ENCODE assay signal across 12 mouse cellular contexts in the genomic region with DNA sequence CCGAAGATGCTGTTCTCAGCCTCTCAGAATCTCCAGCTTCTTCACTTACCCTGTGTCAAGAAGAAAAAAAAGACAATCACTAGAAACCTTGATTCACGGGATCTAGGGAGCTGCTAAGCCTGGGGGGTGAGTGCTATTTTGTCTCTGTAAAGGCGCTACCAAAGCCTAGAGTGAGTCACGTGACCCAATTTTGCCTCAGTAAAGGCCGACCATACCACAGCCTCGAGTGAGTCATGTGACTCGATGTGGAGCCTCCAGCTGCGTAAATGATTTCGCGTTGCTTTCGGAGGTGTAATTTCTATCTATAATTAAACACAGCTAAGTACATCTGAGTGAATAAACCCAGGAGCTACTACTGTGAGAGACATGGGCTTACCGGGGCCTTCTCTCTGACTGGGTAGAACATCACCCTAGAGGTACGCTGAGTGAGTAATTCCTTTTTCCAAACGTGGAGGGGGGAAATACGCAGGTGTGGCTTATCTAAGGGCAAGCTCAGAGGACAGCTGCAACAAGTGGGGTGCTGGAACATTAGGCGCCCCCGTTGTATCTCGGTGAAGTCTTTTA.
DNase-seq lines count a peak whose midpoint lies in the region; ATAC-seq and TF ChIP-seq lines count a peak whose summit lies in the region.
"Had no signal": no experiment of that assay in that cellular context is flagged by ENCODE, and none has a peak within 500 bp of the region (broad histone marks: within the 10 kb centered on the region; RNA-seq: fewer than 3 reads in every experiment).

No protein-coding gene starts in this region.

- WGBS in hindbrain, embryonic 15.5 days: 67% methylated on average over 18 of the region's 18 CpGs
- 89% methylated on average over 18 of the region's 18 CpGs for WGBS in hindbrain, embryonic 12.5 days
- 81% methylated on average over 18 of the region's 18 CpGs for WGBS in forebrain, embryonic 12.5 days
- 75% methylated on average over 18 of the region's 18 CpGs for WGBS in hindbrain, postnatal 0 days
- 72% methylated on average over 18 of the region's 18 CpGs for WGBS in neural tube, embryonic 14.5 days

- no peaks in the 10 kb centered on the region for H3K9me3 ChIP-seq in hindbrain, embryonic 15.5 days
- H3K9me3 ChIP-seq in hindbrain, embryonic 12.5 days (replicated peaks): no peaks in the 10 kb centered on the region
- no peaks in the 10 kb centered on the region for H3K9me3 ChIP-seq in forebrain, embryonic 12.5 days
- no peaks in the 10 kb centered on the region for H3K9me3 ChIP-seq in hindbrain, postnatal 0 days (ENCODE audit: low read length)
- H3K9me3 ChIP-seq in neural tube, embryonic 14.5 days (ENCODE audit: control insufficient read depth, low read length): no peaks in the 10 kb centered on the region

- peak overlapping the region; percentile 12 for H3K27ac ChIP-seq in hindbrain, embryonic 15.5 days (replicated peaks)
- no peak overlapping the region for H3K27ac ChIP-seq in hindbrain, embryonic 12.5 days
- 0 out of 2 replicates have a peak overlapping the region, but pooled peaks have one; percentile 46 for H3K27ac ChIP-seq in forebrain, embryonic 12.5 days
- H3K27ac ChIP-seq in hindbrain, postnatal 0 days: no peak overlapping the region
- H3K27ac ChIP-seq in neural tube, embryonic 14.5 days (ENCODE audit: low read depth, low read length): no peak overlapping the region
- H3K27ac ChIP-seq: liver, embryonic 13.5 days; macrophage had no signal

- intact Hi-C loops in heart, postnatal 14 days (cut with DNase I): no loop called here

- ATAC-seq in hindbrain, embryonic 15.5 days (ENCODE audit: low FRiP score, low read depth): peak; percentile 61; the same call in 1 of the 2 replicates
- ATAC-seq in hindbrain, embryonic 12.5 days (ENCODE audit: low FRiP score): no peak
- no peak for ATAC-seq in forebrain, embryonic 12.5 days (ENCODE audit: low FRiP score)
- ATAC-seq in hindbrain, postnatal 0 days: peak; percentile 57
- peak; percentile 42; the same call in 1 of the 2 replicates for ATAC-seq in neural tube, embryonic 14.5 days (ENCODE audit: low read depth)

- TF ChIP-seq CTCF in hindbrain, postnatal 0 days (IDR thresholded peaks at IDR 0.05; ENCODE audit: low read depth): no peak

- no peak overlapping the region for H3K4me3 ChIP-seq in hindbrain, embryonic 15.5 days
- no peak overlapping the region for H3K4me3 ChIP-seq in hindbrain, embryonic 12.5 days
- H3K4me3 ChIP-seq in forebrain, embryonic 12.5 days (replicated peaks): no peak overlapping the region
- no peak overlapping the region for H3K4me3 ChIP-seq in hindbrain, postnatal 0 days (ENCODE audit: low read length)
- H3K4me3 ChIP-seq in neural tube, embryonic 14.5 days (ENCODE audit: low read depth, low read length): no peak overlapping the region
- H3K4me3 ChIP-seq: liver, embryonic 13.5 days had no signal

- peaks cover 20% of the 10 kb centered on the region for H3K4me1 ChIP-seq in hindbrain, embryonic 15.5 days (replicated peaks)
- 0 out of 2 replicates have a peak, but pooled peaks cover 5% of the 10 kb centered on the region for H3K4me1 ChIP-seq in hindbrain, embryonic 12.5 days
- peaks cover 5% of the 10 kb centered on the region; the same call in 1 of the 2 replicates for H3K4me1 ChIP-seq in forebrain, embryonic 12.5 days
- H3K4me1 ChIP-seq in hindbrain, postnatal 0 days (ENCODE audit: insufficient read depth, low read length): no peaks in the 10 kb centered on the region
- no peaks in the 10 kb centered on the region for H3K4me1 ChIP-seq in neural tube, embryonic 14.5 days (ENCODE audit: control insufficient read depth, insufficient read depth, low read length)
- H3K4me1 ChIP-seq: liver, embryonic 13.5 days had no signal

- H3K36me3 ChIP-seq in hindbrain, embryonic 15.5 days: no peaks in the 10 kb centered on the region
- no peaks in the 10 kb centered on the region for H3K36me3 ChIP-seq in hindbrain, embryonic 12.5 days
- H3K36me3 ChIP-seq in forebrain, embryonic 12.5 days (replicated peaks): no peaks in the 10 kb centered on the region
- H3K36me3 ChIP-seq in hindbrain, postnatal 0 days (ENCODE audit: insufficient read depth, low read length): no peaks in the 10 kb centered on the region
- no peaks in the 10 kb centered on the region for H3K36me3 ChIP-seq in neural tube, embryonic 14.5 days (ENCODE audit: control insufficient read depth, insufficient read depth, low read length)
- H3K36me3 ChIP-seq: G1E; liver, embryonic 13.5 days had no signal

- DNase-seq in hindbrain, postnatal 0 days (ENCODE audit: low spot score): peak; percentile 61
- no peak for DNase-seq in heart, postnatal 14 days
- DNase-seq in spleen, adult 18-20 months: no peak
- no peak for DNase-seq in thymus, postnatal 36 days
- DNase-seq: cerebellum, adult 2 months; liver, embryonic 13.5 days had no signal

- no peak overlapping the region for H3K9ac ChIP-seq in hindbrain, embryonic 15.5 days
- no peak overlapping the region for H3K9ac ChIP-seq in hindbrain, embryonic 12.5 days
- no peak overlapping the region for H3K9ac ChIP-seq in forebrain, embryonic 12.5 days
- no peak overlapping the region for H3K9ac ChIP-seq in hindbrain, postnatal 0 days (replicated peaks; ENCODE audit: low read length)
- H3K9ac ChIP-seq in neural tube, embryonic 14.5 days (replicated peaks; ENCODE audit: low read depth, low read length): no peak overlapping the region
- H3K9ac ChIP-seq: liver, embryonic 13.5 days had no signal

- no peak overlapping the region for H3K4me2 ChIP-seq in hindbrain, embryonic 15.5 days
- H3K4me2 ChIP-seq in hindbrain, embryonic 12.5 days (replicated peaks): no peak overlapping the region
- H3K4me2 ChIP-seq in forebrain, embryonic 12.5 days: no peak overlapping the region
- H3K4me2 ChIP-seq in hindbrain, postnatal 0 days (ENCODE audit: low read depth, low read length): no peak overlapping the region
- no peak overlapping the region for H3K4me2 ChIP-seq in neural tube, embryonic 14.5 days (ENCODE audit: low read depth, low read length)
- H3K4me2 ChIP-seq: liver, embryonic 13.5 days had no signal

- no peaks in the 10 kb centered on the region for H3K27me3 ChIP-seq in hindbrain, embryonic 15.5 days
- no peaks in the 10 kb centered on the region for H3K27me3 ChIP-seq in hindbrain, embryonic 12.5 days
- H3K27me3 ChIP-seq in forebrain, embryonic 12.5 days: no peaks in the 10 kb centered on the region; the same call in 1 of the 2 replicates
- no peaks in the 10 kb centered on the region for H3K27me3 ChIP-seq in hindbrain, postnatal 0 days (ENCODE audit: insufficient read depth, low read length)
- H3K27me3 ChIP-seq in neural tube, embryonic 14.5 days (ENCODE audit: control insufficient read depth, insufficient read depth, low read length): no peaks in the 10 kb centered on the region
- H3K27me3 ChIP-seq: liver, embryonic 13.5 days had no signal

Comparison
In these comparisons a context has a peak if more than half of its experiments do, and no peak if none do; other contexts are left out.
1. ATAC-seq: peak in hindbrain, embryonic 15.5 days (single experiment), hindbrain, postnatal 0 days (single experiment) and neural tube, embryonic 14.5 days (single experiment); none in hindbrain, embryonic 12.5 days (single experiment) and forebrain, embryonic 12.5 days (single experiment).
2. H3K27ac ChIP-seq: peak in hindbrain, embryonic 15.5 days (single experiment) and forebrain, embryonic 12.5 days (single experiment); none in hindbrain, embryonic 12.5 days (single experiment), hindbrain, postnatal 0 days (single experiment) and neural tube, embryonic 14.5 days (single experiment).